Mouse (Mus musculus): Measurements from ENCODE around the gene Hdgf.
A peak's percentile ranks its signal among the peaks of the same experiment; 100 is the strongest.

GRCm38 (mm10) chr3:87944838-87945600, 38.9 kb downstream of the Hdgf start:
- 0 out of 2 replicates have a peak, but pooled peaks have one; percentile 5 for TF ChIP-seq CTCF (IDR thresholded peaks at IDR 0.05; ENCODE audit: control insufficient read depth, insufficient read depth, insufficient replicate concordance, low read depth, low read length)
- TF ChIP-seq POLR2A (IDR thresholded peaks at IDR 0.05; ENCODE audit: control insufficient read depth, low read depth, low read length) = no peak
